Comparison of ENCODE assay signal across 8 mouse cellular contexts in genomic region chr11:60220291-60220804, GRCm38 (mm10). TPM values are rescaled to one million over a fixed set of nuclear protein-coding genes. Genes with fewer than 3 reads are reported as not detected.
DNase-seq lines count a peak whose midpoint lies in the region; ATAC-seq lines count a peak whose summit lies in the region.

No protein-coding gene starts in this region.

- WGBS in intestine, embryonic 15.5 days = under 1% methylated on average over 46 of the region's 46 CpGs

- H3K27me3 ChIP-seq in intestine, embryonic 15.5 days (replicated peaks) = no peaks in the 10 kb centered on the region

- peak; percentile 79 for ATAC-seq in intestine, embryonic 15.5 days

- intact Hi-C loops in gastrocnemius, postnatal 36 days (cut with DNase I) = no loop called here
- intact Hi-C loops in left cerebral cortex, postnatal 25 days (cut with DNase I) = no loop called here

- H3K9ac ChIP-seq in intestine, embryonic 15.5 days = peak overlapping the region; percentile 87

- peak overlapping the region; percentile 75 for H3K4me3 ChIP-seq in intestine, embryonic 15.5 days (replicated peaks)

- DNase-seq in adrenal gland, adult 2 months = peak; percentile 97
- peak; percentile 80 for DNase-seq in embryo, embryonic 11.5 days (ENCODE audit: low read depth, low spot score)
- peak; percentile 87 to 97 for DNase-seq in gastrocnemius, postnatal 36 days
- DNase-seq in left cerebral cortex, postnatal 25 days (ENCODE audit: low spot score in 2 of 2) = peak; percentile 88 to 90
- DNase-seq in mesoderm, embryonic 11.5 days (ENCODE audit: low read depth, low spot score) = peak; percentile 89
- peak; percentile 89 for DNase-seq in right cerebral cortex, postnatal 25 days
- DNase-seq in urinary bladder, postnatal 36 days (ENCODE audit: low spot score in 2 of 2) = peak; percentile 93 to 94

- H3K4me1 ChIP-seq in intestine, embryonic 15.5 days (replicated peaks) = peaks cover 62% of the 10 kb centered on the region

- peaks cover 4% of the 10 kb centered on the region; the same call in 1 of the 2 replicates for H3K36me3 ChIP-seq in intestine, embryonic 15.5 days

- H3K4me2 ChIP-seq in intestine, embryonic 15.5 days (replicated peaks) = peak overlapping the region; percentile 74

- H3K9me3 ChIP-seq in intestine, embryonic 15.5 days = no peaks in the 10 kb centered on the region

- H3K27ac ChIP-seq in intestine, embryonic 15.5 days = peak overlapping the region; percentile 94

RNA-seq across cellular contexts. Expression of gene Srebf1, which starts 2.0 kb away (rescaled TPM):
- 100 to 1,000 TPM; 201 to 250 TPM for total RNA-seq in adrenal gland, adult 2 months (2021)
- 661 and 745 TPM in 2 replicates for polyA plus RNA-seq in adrenal gland, adult 2 months (2012; rRNA removed)
- total RNA-seq in gastrocnemius, postnatal 36 days (2021) = 10 to 100 TPM; 18.4 to 21.0 TPM
- 89.5 and 108 TPM in 2 replicates for polyA plus RNA-seq in intestine, embryonic 15.5 days (2015; fragmentation: Nextera tagmentation; extraction: Ambion mirVana)
- 10 to 100 TPM; 42.3 to 50.7 TPM for total RNA-seq in left cerebral cortex, postnatal 25 days (2021)

Comparison
In these comparisons a context has a peak if more than half of its experiments do, and no peak if none do; other contexts are left out.
1. Peak in every context shown above with its lines: DNase-seq, ATAC-seq, H3K4me3 ChIP-seq and H3K27ac ChIP-seq.